Mouse (Mus musculus) stomach, postnatal 0 days (tissue): ENCODE results near the gene Gabarapl2.

Experiments used
- CTCF ChIP-seq: IDR thresholded peaks from 2 replicates; pipeline ENCODE4 v1.5.1; 2016; ENCODE audit warnings: antibody characterized with exemption, low read depth, mild to moderate bottlenecking, moderate library complexity
- EP300 ChIP-seq: optimal IDR thresholded peaks from 2 replicates; pipeline ENCODE3; 2016; ENCODE audit warnings: antibody characterized with exemption

- no peak for TF ChIP-seq CTCF
- no peak for TF ChIP-seq EP300
Observed at GRCm38 (mm10) chr8:111991278-111991677, 50.8 kb downstream of the Gabarapl2 start.
